Mouse (Mus musculus): ENCODE data around the gene Cpm.

Gene Cpm

DNA sequence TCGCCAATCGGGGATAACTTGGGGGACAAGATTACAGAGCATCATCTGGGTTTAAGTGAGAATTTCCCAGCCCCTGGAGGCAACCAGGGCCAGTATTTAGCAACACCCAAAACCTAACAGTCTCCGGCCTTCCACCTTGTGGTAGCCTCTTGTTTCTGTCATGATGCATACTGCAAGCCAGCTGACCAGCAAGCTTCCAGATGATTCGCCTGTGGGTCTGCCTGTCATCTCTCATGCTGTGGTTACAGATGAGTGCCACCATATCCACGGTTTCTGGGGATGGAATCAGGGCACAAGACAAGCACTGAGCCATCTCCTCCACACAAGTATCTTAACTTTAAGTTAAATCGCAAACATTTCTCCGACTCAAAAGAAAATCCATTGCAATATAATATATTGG is 58.3 kb downstream of the Cpm start:
- in situ Hi-C loops (cut with MseI, MboI), result no loop called here

DNA sequence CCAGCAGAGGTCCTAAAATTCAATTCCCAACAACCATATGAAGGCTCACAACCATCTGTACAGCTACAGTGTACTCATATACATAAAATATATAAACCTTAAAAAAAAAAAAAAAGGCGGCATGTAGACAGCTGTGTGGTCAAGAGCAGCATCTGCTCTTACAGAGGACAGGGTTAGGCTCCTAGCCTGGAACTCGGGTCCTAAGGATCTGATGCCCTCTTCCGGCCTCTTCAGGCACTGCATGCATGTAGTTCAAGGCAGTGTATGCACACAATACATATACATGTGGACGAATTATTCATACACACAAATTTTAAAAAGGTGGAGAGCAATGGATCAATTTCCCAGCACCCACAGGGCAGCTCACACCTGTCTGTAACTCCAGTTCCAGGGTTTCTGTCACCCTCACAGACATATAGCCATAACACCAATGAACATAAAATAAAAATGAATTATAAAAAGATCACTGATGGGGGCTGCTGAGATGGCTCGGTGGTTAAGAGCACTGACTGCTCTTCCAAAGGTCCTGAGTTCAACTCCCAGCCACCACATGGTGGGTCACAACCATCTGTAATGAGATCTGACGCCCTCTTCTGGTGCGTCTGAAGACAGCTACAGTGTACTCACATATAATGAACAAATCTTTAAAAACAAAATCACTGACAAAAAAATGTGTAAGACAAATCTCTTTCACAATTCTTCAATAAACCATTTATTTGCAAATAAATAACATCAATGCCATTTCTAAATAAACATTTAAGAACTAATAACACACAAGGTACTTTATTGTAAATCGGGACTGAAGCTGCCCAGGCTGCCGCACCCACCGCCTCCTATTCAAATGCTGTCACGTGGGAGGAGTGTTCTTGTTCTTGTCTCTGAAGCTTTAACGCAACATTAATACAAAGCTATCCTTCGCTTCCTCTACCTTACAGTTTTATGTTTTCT is 59.2 kb downstream of the Cpm start:
- in situ Hi-C loops (cut with MseI, MboI), result no loop called here

GRCm38 (mm10) chr10:117689297-117690100 is 60.2 kb downstream of the Cpm start:
- in situ Hi-C loops (cut with MseI, MboI), result no loop called here

GRCm38 (mm10) chr10:117690101-117690352 is 60.7 kb downstream of the Cpm start:
- in situ Hi-C loops (cut with MseI, MboI), result no loop called here

GRCm38 (mm10) chr10:117690770-117691296 is 61.5 kb downstream of the Cpm start:
- in situ Hi-C loops (cut with MseI, MboI), result no loop called here

- in situ Hi-C loops (cut with MseI, MboI), result no loop called here
Measured at GRCm38 (mm10) chr10:117691389-117691968, 62.2 kb downstream of the Cpm start.

- in situ Hi-C loops (cut with MseI, MboI), result no loop called here
Measured at GRCm38 (mm10) chr10:117692173-117692572, 62.9 kb downstream of the Cpm start.

DNA sequence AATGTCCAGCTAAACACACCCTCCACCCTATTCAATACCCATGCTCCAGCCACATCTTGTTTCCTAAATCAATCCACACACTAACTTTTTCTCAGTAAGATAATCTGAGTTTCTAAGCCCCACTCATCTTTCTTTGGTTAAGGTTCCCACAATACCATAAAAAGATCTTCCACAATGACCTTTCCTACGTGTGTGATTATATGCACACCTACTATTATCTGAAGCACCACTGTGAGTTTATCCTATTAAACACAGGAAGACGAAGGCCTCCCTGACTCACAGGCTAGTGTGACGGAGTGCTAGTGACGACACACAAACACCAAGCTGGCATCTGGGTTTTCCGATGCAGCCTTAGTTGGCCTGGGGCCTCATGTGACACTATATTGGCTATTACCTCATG is 63.7 kb downstream of the Cpm start:
- in situ Hi-C loops (cut with MseI, MboI), result no loop called here

GRCm38 (mm10) chr10:117694255-117694953 is 65.1 kb downstream of the Cpm start:
- in situ Hi-C loops (cut with MseI, MboI), result no loop called here

- in situ Hi-C loops (cut with MseI, MboI), result no loop called here
Measured at GRCm38 (mm10) chr10:117695027-117695426, 65.7 kb downstream of the Cpm start.

GRCm38 (mm10) chr10:117695605-117696004 is 66.3 kb downstream of the Cpm start:
- in situ Hi-C loops (cut with MseI, MboI), result no loop called here

- in situ Hi-C loops (cut with MseI, MboI), result no loop called here
Measured at GRCm38 (mm10) chr10:117696021-117696826, 66.9 kb downstream of the Cpm start.

DNA sequence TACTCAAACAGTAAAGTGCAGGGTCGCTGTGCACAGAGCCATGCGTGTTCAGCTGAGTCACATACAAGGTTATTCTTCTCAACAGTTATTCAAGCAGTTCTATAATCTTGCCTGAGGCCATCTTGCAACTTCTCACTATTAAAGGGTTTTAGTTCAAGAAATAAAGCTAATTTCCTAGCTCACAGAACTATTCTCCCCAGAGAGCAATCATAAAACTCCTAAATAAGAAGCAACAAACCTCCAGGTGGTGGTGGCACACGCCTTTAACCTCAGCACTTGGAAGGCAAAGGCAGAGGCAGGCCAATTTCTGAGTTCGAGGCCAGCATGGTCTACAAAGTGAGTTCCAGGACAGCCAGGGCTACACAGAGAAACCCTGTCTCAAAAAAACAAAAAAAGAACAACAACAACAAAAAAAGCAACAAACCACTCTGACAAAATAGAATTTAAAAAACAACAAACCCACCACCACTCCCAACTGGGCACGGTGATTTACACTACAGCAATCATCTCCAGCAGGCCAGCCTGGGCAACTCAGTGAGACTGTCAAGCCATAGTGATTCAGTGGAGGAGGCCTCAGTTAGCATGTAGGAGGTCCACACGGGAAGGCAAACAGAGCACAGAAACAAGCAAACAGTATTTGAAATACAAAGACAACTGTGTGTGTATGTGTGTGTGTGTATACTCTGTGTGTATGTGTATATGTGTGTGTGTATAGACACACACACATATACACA is 67.7 kb downstream of the Cpm start:
- in situ Hi-C loops (cut with MseI, MboI), result no loop called here

- in situ Hi-C loops (cut with MseI, MboI), result no loop called here
Measured at GRCm38 (mm10) chr10:117697561-117698115, 68.3 kb downstream of the Cpm start.

GRCm38 (mm10) chr10:117698313-117699138 is 69.2 kb downstream of the Cpm start:
- in situ Hi-C loops (cut with MseI, MboI), result no loop called here

GRCm38 (mm10) chr10:117699914-117700313 is 70.6 kb downstream of the Cpm start:
- in situ Hi-C loops (cut with MseI, MboI), result no loop called here

DNA sequence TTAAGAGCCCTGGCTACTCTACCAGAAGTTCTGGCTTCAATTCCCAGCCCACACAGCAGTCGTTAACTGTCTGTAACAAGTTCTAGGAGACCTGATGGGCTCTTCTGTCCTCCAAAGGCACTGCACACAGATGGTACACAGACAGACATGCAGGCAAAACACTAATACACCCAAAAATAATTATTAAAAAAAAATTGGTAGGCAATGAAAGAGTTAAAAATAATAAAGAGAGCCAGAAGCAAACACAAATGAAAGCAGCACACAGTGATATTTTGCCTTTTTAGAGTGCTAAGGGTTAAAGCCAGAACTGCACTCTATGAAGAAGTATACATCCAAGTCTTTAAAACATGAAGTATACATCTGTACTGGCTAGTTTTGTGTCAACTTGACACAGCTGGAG is 71.2 kb downstream of the Cpm start:
- in situ Hi-C loops (cut with MseI, MboI), result no loop called here

DNA sequence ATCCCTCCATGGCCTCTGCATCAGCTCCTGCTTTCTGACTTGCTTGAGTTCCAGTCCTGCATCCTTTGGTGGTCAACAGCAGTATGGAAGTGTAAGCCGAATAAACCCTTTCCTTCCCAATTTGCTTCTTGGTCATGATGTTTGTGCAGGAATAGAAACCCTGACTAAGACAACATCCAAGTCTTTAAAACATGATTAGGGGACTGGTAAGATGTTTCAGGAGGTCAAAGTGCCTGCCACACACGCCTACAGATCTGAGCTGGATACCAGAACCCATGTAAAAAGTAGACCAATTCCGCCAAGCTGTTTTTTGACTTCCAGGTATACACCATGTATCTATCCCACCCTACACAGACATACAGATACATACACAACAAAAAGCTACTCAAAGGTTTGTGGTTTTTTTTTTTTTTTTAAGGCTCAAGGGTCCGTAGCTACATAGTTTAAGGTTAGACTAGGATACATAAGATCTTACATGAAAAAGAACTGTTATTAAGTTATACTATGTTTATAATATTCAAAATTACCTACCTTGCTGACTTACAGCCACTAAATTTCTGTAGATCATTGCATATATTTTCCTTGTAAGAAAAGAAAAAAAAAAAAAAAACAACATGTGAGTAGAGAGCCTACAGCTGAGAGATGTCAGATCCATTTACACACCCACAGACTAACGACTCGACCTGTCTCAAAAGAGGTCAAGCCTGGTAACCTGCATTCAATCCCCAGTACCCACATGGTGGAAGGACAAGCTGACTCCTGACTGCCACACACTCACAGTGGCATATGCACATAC is 71.9 kb downstream of the Cpm start:
- in situ Hi-C loops (cut with MseI, MboI), result no loop called here
